30 mouse cellular contexts compared by ENCODE assay signal in the genomic region with DNA sequence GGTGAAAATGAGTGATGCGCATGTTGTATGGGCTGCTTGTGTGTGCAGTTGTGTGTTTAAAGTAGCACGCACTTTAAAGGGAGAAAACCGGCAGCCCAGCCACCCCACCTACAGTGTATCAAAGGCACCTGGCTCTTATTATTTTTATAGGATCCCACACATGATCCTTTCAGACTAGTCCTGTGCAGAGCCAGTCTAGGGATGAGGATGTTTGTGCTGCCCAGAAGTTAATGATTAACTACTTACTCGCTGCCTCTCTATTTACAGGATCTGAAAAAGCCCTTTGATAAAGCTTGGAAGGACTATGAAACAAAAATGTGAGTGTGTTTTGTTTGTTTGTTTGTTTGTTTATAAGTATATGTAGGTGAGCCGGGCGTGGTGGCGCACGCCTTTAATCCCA.
DNase-seq lines count a peak whose midpoint lies in the region; ATAC-seq and TF ChIP-seq lines count a peak whose summit lies in the region.
"Had no signal": no experiment of that assay in that cellular context is flagged by ENCODE, and none has a peak within 500 bp of the region (broad histone marks: within the 10 kb centered on the region; RNA-seq: fewer than 3 reads in every experiment).

No protein-coding gene starts in this region.

- no peak for TF ChIP-seq CTCF in intestine, postnatal 0 days (IDR thresholded peaks at IDR 0.05; ENCODE audit: low read depth)
- TF ChIP-seq CTCF in gastrocnemius, adult 2 months (IDR thresholded peaks at IDR 0.05) = no peak

- no peak overlapping the region for H3K4me2 ChIP-seq in liver, embryonic 12.5 days
- no peak overlapping the region for H3K4me2 ChIP-seq in liver, embryonic 11.5 days
- no peak overlapping the region for H3K4me2 ChIP-seq in intestine, postnatal 0 days (replicated peaks; ENCODE audit: low read depth)
- H3K4me2 ChIP-seq in stomach, embryonic 14.5 days (replicated peaks; ENCODE audit: low read depth, low read length) = no peak overlapping the region
- H3K4me2 ChIP-seq in forebrain, embryonic 11.5 days (ENCODE audit: low read depth, low read length, severe bottlenecking) = no peak overlapping the region
- H3K4me2 ChIP-seq: embryonic facial prominence, embryonic 15.5 days; forebrain, embryonic 13.5 days; heart, embryonic 11.5 days; hindbrain, embryonic 12.5 days; midbrain, embryonic 13.5 days; neural tube, embryonic 13.5 days; stomach, embryonic 15.5 days had no signal

- H3K9me3 ChIP-seq in liver, embryonic 12.5 days (replicated peaks) = no peaks in the 10 kb centered on the region
- no peaks in the 10 kb centered on the region for H3K9me3 ChIP-seq in liver, embryonic 11.5 days (ENCODE audit: control insufficient read depth, low read length)
- no peaks in the 10 kb centered on the region for H3K9me3 ChIP-seq in intestine, postnatal 0 days (ENCODE audit: control insufficient read depth)
- H3K9me3 ChIP-seq in stomach, embryonic 14.5 days (ENCODE audit: control insufficient read depth, low read depth, low read length) = no peaks in the 10 kb centered on the region
- H3K9me3 ChIP-seq in forebrain, embryonic 11.5 days (ENCODE audit: control insufficient read depth, low read length) = no peaks in the 10 kb centered on the region
- H3K9me3 ChIP-seq: embryonic facial prominence, embryonic 10.5 days; embryonic facial prominence, embryonic 15.5 days; forebrain, embryonic 13.5 days; hindbrain, embryonic 12.5 days; midbrain, embryonic 13.5 days; neural tube, embryonic 13.5 days; stomach, embryonic 15.5 days had no signal

- 78% methylated on average over 8 of the region's 8 CpGs for WGBS in liver, embryonic 12.5 days (ENCODE audit: insufficient replicate concordance)
- WGBS in liver, embryonic 11.5 days = 85% methylated on average over 8 of the region's 8 CpGs
- WGBS in intestine, postnatal 0 days = 74% methylated on average over 8 of the region's 8 CpGs
- WGBS in stomach, embryonic 14.5 days = 84% methylated on average over 8 of the region's 8 CpGs
- WGBS in forebrain, embryonic 11.5 days = 95% methylated on average over 8 of the region's 8 CpGs

- no peak overlapping the region for H3K9ac ChIP-seq in liver, embryonic 12.5 days
- no peak overlapping the region for H3K9ac ChIP-seq in liver, embryonic 11.5 days (ENCODE audit: low read depth, low read length)
- H3K9ac ChIP-seq in intestine, postnatal 0 days (ENCODE audit: low read depth, low read length) = no peak overlapping the region
- H3K9ac ChIP-seq in stomach, embryonic 14.5 days (replicated peaks; ENCODE audit: low read depth, low read length) = no peak overlapping the region
- no peak overlapping the region for H3K9ac ChIP-seq in forebrain, embryonic 11.5 days (ENCODE audit: low read length)
- H3K9ac ChIP-seq: embryonic facial prominence, embryonic 15.5 days; forebrain, embryonic 13.5 days; hindbrain, embryonic 12.5 days; midbrain, embryonic 13.5 days; neural tube, embryonic 13.5 days; stomach, embryonic 15.5 days had no signal

- no peak for DNase-seq in liver, embryonic 11.5 days (ENCODE audit: low spot score)
- DNase-seq in gastrocnemius, adult 2 months = no peak
- no peak for DNase-seq in forebrain, embryonic 11.5 days (ENCODE audit: low spot score)
- DNase-seq: adrenal gland, postnatal 36 days; B cell, adult 2 months; cerebellum, adult 18-20 months; cerebellum, postnatal 10 days; gastrocnemius, postnatal 36 days; heart, adult 18-20 months; heart, postnatal 36 days; kidney, adult 18-20 months; kidney, postnatal 14 days; layer of hippocampus, adult 9-11 months; lung, adult 2 months; lung, postnatal 10 days; thymus, adult 18-20 months; thymus, postnatal 36 days had no signal

- no peak overlapping the region for H3K27ac ChIP-seq in liver, embryonic 12.5 days
- H3K27ac ChIP-seq in liver, embryonic 11.5 days (ENCODE audit: low read depth, low read length) = no peak overlapping the region
- no peak overlapping the region for H3K27ac ChIP-seq in intestine, postnatal 0 days (ENCODE audit: low read depth, low read length)
- no peak overlapping the region for H3K27ac ChIP-seq in stomach, embryonic 14.5 days (ENCODE audit: low read length)
- H3K27ac ChIP-seq in gastrocnemius, adult 2 months = no peak overlapping the region
- no peak overlapping the region for H3K27ac ChIP-seq in forebrain, embryonic 11.5 days (ENCODE audit: low read depth, low read length)
- H3K27ac ChIP-seq: embryonic facial prominence, embryonic 10.5 days; embryonic facial prominence, embryonic 15.5 days; forebrain, embryonic 13.5 days; hindbrain, embryonic 12.5 days; hindbrain, postnatal 0 days; macrophage; midbrain, embryonic 13.5 days; neural tube, embryonic 13.5 days had no signal

- intact Hi-C loops in gastrocnemius, adult 2 months (cut with DNase I) = no loop called here

- H3K27me3 ChIP-seq in liver, embryonic 12.5 days (replicated peaks) = no peaks in the 10 kb centered on the region
- H3K27me3 ChIP-seq in liver, embryonic 11.5 days (replicated peaks; ENCODE audit: control insufficient read depth, insufficient read depth, low read length) = no peaks in the 10 kb centered on the region
- no peaks in the 10 kb centered on the region for H3K27me3 ChIP-seq in intestine, postnatal 0 days (replicated peaks; ENCODE audit: control insufficient read depth, insufficient read depth, low read length)
- no peaks in the 10 kb centered on the region for H3K27me3 ChIP-seq in stomach, embryonic 14.5 days (ENCODE audit: control insufficient read depth, insufficient read depth, low read length)
- no peaks in the 10 kb centered on the region for H3K27me3 ChIP-seq in forebrain, embryonic 11.5 days (ENCODE audit: control insufficient read depth, insufficient read depth, low read length)
- H3K27me3 ChIP-seq: embryonic facial prominence, embryonic 15.5 days; forebrain, embryonic 13.5 days; hindbrain, embryonic 12.5 days; midbrain, embryonic 13.5 days; neural tube, embryonic 13.5 days; stomach, embryonic 15.5 days had no signal

- H3K36me3 ChIP-seq in liver, embryonic 12.5 days = 0 out of 2 replicates have a peak, but pooled peaks cover 2% of the 10 kb centered on the region
- H3K36me3 ChIP-seq in liver, embryonic 11.5 days (ENCODE audit: control insufficient read depth, insufficient read depth, low read length) = peaks cover 4% of the 10 kb centered on the region; the same call in 1 of the 2 replicates
- H3K36me3 ChIP-seq in intestine, postnatal 0 days (ENCODE audit: control insufficient read depth, insufficient read depth) = no peaks in the 10 kb centered on the region
- H3K36me3 ChIP-seq in stomach, embryonic 14.5 days (ENCODE audit: control insufficient read depth, insufficient read depth, low read length) = no peaks in the 10 kb centered on the region; the same call in 1 of the 2 replicates
- no peaks in the 10 kb centered on the region; the same call in 1 of the 2 replicates for H3K36me3 ChIP-seq in forebrain, embryonic 11.5 days (ENCODE audit: control insufficient read depth, insufficient read depth, low read length)
- H3K36me3 ChIP-seq: stomach, embryonic 15.5 days had no signal

- peaks cover 41% of the 10 kb centered on the region for H3K4me1 ChIP-seq in liver, embryonic 12.5 days
- H3K4me1 ChIP-seq in liver, embryonic 11.5 days (replicated peaks; ENCODE audit: control insufficient read depth, insufficient read depth, low read length) = peaks cover 11% of the 10 kb centered on the region; the same call in 1 of the 2 replicates
- H3K4me1 ChIP-seq in intestine, postnatal 0 days (replicated peaks; ENCODE audit: control insufficient read depth, insufficient read depth, low read length) = no peaks in the 10 kb centered on the region
- H3K4me1 ChIP-seq in stomach, embryonic 14.5 days (ENCODE audit: control insufficient read depth, insufficient read depth, low read length) = peaks cover 10% of the 10 kb centered on the region; the same call in 1 of the 2 replicates
- H3K4me1 ChIP-seq in forebrain, embryonic 11.5 days (replicated peaks; ENCODE audit: control insufficient read depth, insufficient read depth, low read length) = peaks cover 12% of the 10 kb centered on the region; the same call in 1 of the 2 replicates

- no peak overlapping the region for H3K4me3 ChIP-seq in liver, embryonic 12.5 days
- no peak overlapping the region for H3K4me3 ChIP-seq in liver, embryonic 11.5 days (ENCODE audit: low read depth, low read length)
- H3K4me3 ChIP-seq in intestine, postnatal 0 days (ENCODE audit: low read depth, low read length) = no peak overlapping the region
- no peak overlapping the region for H3K4me3 ChIP-seq in stomach, embryonic 14.5 days (ENCODE audit: low read depth, low read length)
- no peak overlapping the region for H3K4me3 ChIP-seq in gastrocnemius, adult 2 months
- H3K4me3 ChIP-seq in forebrain, embryonic 11.5 days (ENCODE audit: low read depth, low read length) = no peak overlapping the region
- H3K4me3 ChIP-seq: embryonic facial prominence, embryonic 10.5 days; embryonic facial prominence, embryonic 15.5 days; forebrain, embryonic 13.5 days; hindbrain, embryonic 12.5 days; midbrain, embryonic 13.5 days; neural tube, embryonic 13.5 days; stomach, embryonic 15.5 days had no signal

- ATAC-seq in liver, embryonic 12.5 days = 0 out of 2 replicates have a peak, but pooled peaks have one; percentile 26
- ATAC-seq in liver, embryonic 11.5 days (replicated peaks; ENCODE audit: low FRiP score) = no peak
- peak; percentile 48; the same call in 1 of the 2 replicates for ATAC-seq in intestine, postnatal 0 days
- peak; percentile 57 for ATAC-seq in stomach, embryonic 14.5 days (ENCODE audit: insufficient number of reproducible peaks, insufficient read depth, low FRiP score, low read depth)
- no peak for ATAC-seq in forebrain, embryonic 11.5 days (replicated peaks; ENCODE audit: low FRiP score)
- ATAC-seq: forebrain, embryonic 13.5 days; hindbrain, postnatal 0 days; midbrain, embryonic 13.5 days had no signal

Comparison
In these comparisons a context has a peak if more than half of its experiments do, and no peak if none do; other contexts are left out.
1. ATAC-seq: peak in liver, embryonic 12.5 days (single experiment), intestine, postnatal 0 days (single experiment) and stomach, embryonic 14.5 days (single experiment); none in liver, embryonic 11.5 days (single experiment) and forebrain, embryonic 11.5 days (single experiment).